Mouse (Mus musculus) lung, postnatal 0 days (tissue): ENCODE results near the gene Hivep3.

Source experiments
- CTCF ChIP-seq: IDR thresholded peaks from 2 replicates; pipeline ENCODE4 v1.5.1; 2016; ENCODE audit warnings: antibody characterized with exemption, mild to moderate bottlenecking
- EP300 ChIP-seq: IDR thresholded peaks from 2 replicates; pipeline ENCODE4 v1.6.1; 2016; ENCODE audit warnings: antibody characterized with exemption, mild to moderate bottlenecking, control low read depth

DNA sequence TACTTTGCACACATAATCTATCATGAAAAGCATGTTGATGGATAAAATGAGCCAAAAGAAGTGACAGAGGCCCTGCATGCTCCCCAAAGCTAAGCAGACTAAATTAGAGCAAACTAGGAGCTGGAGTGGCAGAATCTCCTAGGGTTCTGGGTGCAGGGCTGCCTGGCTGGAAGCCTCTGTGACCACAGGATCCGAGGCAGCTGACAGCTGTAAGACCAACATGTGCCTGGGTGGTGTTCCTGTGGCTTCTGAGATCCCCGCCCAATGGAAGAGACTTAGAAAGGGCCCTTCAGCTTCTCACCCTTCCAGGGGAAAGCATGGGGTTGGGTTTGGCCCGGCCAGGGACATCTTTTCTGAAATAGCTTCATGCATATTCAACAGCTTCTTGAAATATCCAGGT, 274.3 kb downstream of the Hivep3 start:
- no peak for TF ChIP-seq CTCF
- TF ChIP-seq EP300 = no peak
